Mouse (Mus musculus): Measurements from ENCODE around the gene Mtx3. TPM values are rescaled to one million over a fixed set of nuclear protein-coding genes. Genes with fewer than 3 reads are reported as not detected.

Mtx3 gene
- polyA plus RNA-seq, 1 experiment from 2014 or later: 5.2 TPM

- H3K9ac ChIP-seq: no peak overlapping the region
- WGBS: 81% methylated on average over 5 of the region's 5 CpGs
Observed at GRCm38 (mm10) chr13:92848002-92848401, 3.4 kb downstream of the Mtx3 start.

GRCm38 (mm10) chr13:92855901-92856300 is 11.3 kb downstream of the Mtx3 start:
- no peaks in the 10 kb centered on the region for H3K27me3 ChIP-seq
- WGBS: 73% methylated on average over 4 of the region's 4 CpGs
- H3K9me3 ChIP-seq: no peaks in the 10 kb centered on the region
- ATAC-seq (ENCODE audit: insufficient number of reproducible peaks, insufficient read depth, low FRiP score, low TSS enrichment, low read depth): no peak
- H3K4me2 ChIP-seq: no peak overlapping the region
- no peak overlapping the region for H3K9ac ChIP-seq
- 0 out of 2 replicates have a peak, but pooled peaks cover 2% of the 10 kb centered on the region for H3K4me1 ChIP-seq
- H3K27ac ChIP-seq: no peak overlapping the region
- H3K4me3 ChIP-seq: no peak overlapping the region
- peaks cover 33% of the 10 kb centered on the region for H3K36me3 ChIP-seq

More at GRCm38 (mm10) chr13:92848002-92848401, 3.4 kb downstream of the Mtx3 start:
- no peak for ATAC-seq (ENCODE audit: insufficient number of reproducible peaks, insufficient read depth, low FRiP score, low TSS enrichment, low read depth)
- no peak overlapping the region for H3K27ac ChIP-seq
- H3K36me3 ChIP-seq: peaks cover 60% of the 10 kb centered on the region
- no peaks in the 10 kb centered on the region for H3K27me3 ChIP-seq
- H3K4me1 ChIP-seq: peaks cover 3% of the 10 kb centered on the region; the same call in 1 of the 2 replicates
- H3K4me2 ChIP-seq: no peak overlapping the region
- no peaks in the 10 kb centered on the region for H3K9me3 ChIP-seq
- no peak overlapping the region for H3K4me3 ChIP-seq

GRCm38 (mm10) chr13:92858808-92859207 is 14.2 kb downstream of the Mtx3 start:
- Histone ChIP-seq H3K4me3 (no peak overlapping the region), H3K27me3 (no peaks in the 10 kb centered on the region), H3K9me3 (no peaks in the 10 kb centered on the region), H3K27ac (no peak overlapping the region), H3K9ac (no peak overlapping the region), H3K4me2 (no peak overlapping the region), H3K4me1 (0 out of 2 replicates have a peak, but pooled peaks cover 2% of the 10 kb centered on the region), H3K36me3 (peaks cover 9% of the 10 kb centered on the region; the same call in 1 of the 2 replicates)
- no peak for ATAC-seq (ENCODE audit: insufficient number of reproducible peaks, insufficient read depth, low FRiP score, low TSS enrichment, low read depth)
- WGBS: 81% methylated on average over 5 of the region's 5 CpGs

- no peak overlapping the region for H3K4me3 ChIP-seq
- no peaks in the 10 kb centered on the region for H3K9me3 ChIP-seq
- H3K9ac ChIP-seq: no peak overlapping the region
- no peaks in the 10 kb centered on the region; the same call in 1 of the 2 replicates for H3K36me3 ChIP-seq
- H3K27ac ChIP-seq: no peak overlapping the region
- no peak for ATAC-seq (ENCODE audit: insufficient number of reproducible peaks, insufficient read depth, low FRiP score, low TSS enrichment, low read depth)
- no peak overlapping the region for H3K4me2 ChIP-seq
- no peaks in the 10 kb centered on the region for H3K27me3 ChIP-seq
- WGBS: 77% methylated on average over 4 of the region's 4 CpGs
- H3K4me1 ChIP-seq: 0 out of 2 replicates have a peak, but pooled peaks cover 2% of the 10 kb centered on the region
Observed at GRCm38 (mm10) chr13:92859959-92860358, 15.4 kb downstream of the Mtx3 start.

GRCm38 (mm10) chr13:92865358-92865757 is 20.8 kb downstream of the Mtx3 start:
- Histone ChIP-seq H3K4me2 (no peak overlapping the region), H3K9me3 (no peaks in the 10 kb centered on the region), H3K9ac (no peak overlapping the region), H3K4me3 (no peak overlapping the region), H3K4me1 (no peaks in the 10 kb centered on the region), H3K27ac (no peak overlapping the region), H3K27me3 (no peaks in the 10 kb centered on the region), H3K36me3 (no peaks in the 10 kb centered on the region)
- 82% methylated on average over 7 of the region's 7 CpGs for WGBS
- no peak for ATAC-seq (ENCODE audit: insufficient number of reproducible peaks, insufficient read depth, low FRiP score, low TSS enrichment, low read depth)

- Histone ChIP-seq H3K4me2 (no peak overlapping the region), H3K4me1 (no peaks in the 10 kb centered on the region), H3K9me3 (no peaks in the 10 kb centered on the region), H3K4me3 (no peak overlapping the region), H3K36me3 (no peaks in the 10 kb centered on the region), H3K9ac (no peak overlapping the region), H3K27ac (no peak overlapping the region), H3K27me3 (no peaks in the 10 kb centered on the region)
- WGBS: 73% methylated on average over 1 of the region's 1 CpGs
- no peak for ATAC-seq (ENCODE audit: insufficient number of reproducible peaks, insufficient read depth, low FRiP score, low TSS enrichment, low read depth)
Observed at GRCm38 (mm10) chr13:92866680-92867079, 22.1 kb downstream of the Mtx3 start.

GRCm38 (mm10) chr13:92879514-92879913 is 35.0 kb downstream of the Mtx3 start:
- ATAC-seq (ENCODE audit: insufficient number of reproducible peaks, insufficient read depth, low FRiP score, low TSS enrichment, low read depth): no peak
- Histone ChIP-seq H3K4me3 (no peak overlapping the region), H3K27ac (no peak overlapping the region), H3K9me3 (no peaks in the 10 kb centered on the region), H3K9ac (no peak overlapping the region), H3K4me1 (peaks cover 5% of the 10 kb centered on the region), H3K4me2 (no peak overlapping the region), H3K27me3 (no peaks in the 10 kb centered on the region), H3K36me3 (no peaks in the 10 kb centered on the region)
- WGBS: 82% methylated on average over 4 of the region's 4 CpGs

- WGBS: 67% methylated on average over 9 of the region's 9 CpGs
- no peak overlapping the region for H3K9ac ChIP-seq
- no peaks in the 10 kb centered on the region for H3K36me3 ChIP-seq
- H3K4me2 ChIP-seq: no peak overlapping the region
- no peaks in the 10 kb centered on the region for H3K9me3 ChIP-seq
- peaks cover 5% of the 10 kb centered on the region for H3K4me1 ChIP-seq
- no peak overlapping the region for H3K27ac ChIP-seq
- ATAC-seq (ENCODE audit: insufficient number of reproducible peaks, insufficient read depth, low FRiP score, low TSS enrichment, low read depth): no peak
- H3K27me3 ChIP-seq: no peaks in the 10 kb centered on the region
- no peak overlapping the region for H3K4me3 ChIP-seq
Observed at GRCm38 (mm10) chr13:92879933-92880332, 35.4 kb downstream of the Mtx3 start.

GRCm38 (mm10) chr13:92880589-92880988 is 36.0 kb downstream of the Mtx3 start:
- Histone ChIP-seq H3K4me1 (peaks cover 5% of the 10 kb centered on the region), H3K36me3 (no peaks in the 10 kb centered on the region), H3K27me3 (no peaks in the 10 kb centered on the region), H3K9me3 (no peaks in the 10 kb centered on the region), H3K27ac (no peak overlapping the region), H3K4me2 (no peak overlapping the region), H3K9ac (no peak overlapping the region), H3K4me3 (no peak overlapping the region)
- ATAC-seq (ENCODE audit: insufficient number of reproducible peaks, insufficient read depth, low FRiP score, low TSS enrichment, low read depth): no peak

- no peak overlapping the region for H3K9ac ChIP-seq
- H3K4me2 ChIP-seq: no peak overlapping the region
- 82% methylated on average over 9 of the region's 9 CpGs for WGBS
- H3K27ac ChIP-seq: no peak overlapping the region
- H3K27me3 ChIP-seq: no peaks in the 10 kb centered on the region
- peaks cover 5% of the 10 kb centered on the region for H3K4me1 ChIP-seq
- H3K9me3 ChIP-seq: no peaks in the 10 kb centered on the region
- ATAC-seq (ENCODE audit: insufficient number of reproducible peaks, insufficient read depth, low FRiP score, low TSS enrichment, low read depth): no peak
- no peak overlapping the region for H3K4me3 ChIP-seq
- H3K36me3 ChIP-seq: no peaks in the 10 kb centered on the region
Observed at GRCm38 (mm10) chr13:92882271-92882985, 37.9 kb downstream of the Mtx3 start.

GRCm38 (mm10) chr13:92882986-92883720 is 38.6 kb downstream of the Mtx3 start:
- Histone ChIP-seq H3K9me3 (no peaks in the 10 kb centered on the region), H3K27me3 (no peaks in the 10 kb centered on the region), H3K9ac (no peak overlapping the region), H3K36me3 (no peaks in the 10 kb centered on the region), H3K4me3 (no peak overlapping the region), H3K4me2 (no peak overlapping the region), H3K4me1 (peaks cover 5% of the 10 kb centered on the region), H3K27ac (no peak overlapping the region)
- ATAC-seq (ENCODE audit: insufficient number of reproducible peaks, insufficient read depth, low FRiP score, low TSS enrichment, low read depth): no peak
- 85% methylated on average over 7 of the region's 7 CpGs for WGBS

GRCm38 (mm10) chr13:92884206-92884605 is 39.6 kb downstream of the Mtx3 start:
- WGBS: 65% methylated on average over 1 of the region's 1 CpGs
- Histone ChIP-seq H3K27me3 (no peaks in the 10 kb centered on the region), H3K9ac (no peak overlapping the region), H3K4me3 (no peak overlapping the region), H3K4me1 (peaks cover 5% of the 10 kb centered on the region), H3K4me2 (no peak overlapping the region), H3K36me3 (no peaks in the 10 kb centered on the region), H3K9me3 (no peaks in the 10 kb centered on the region), H3K27ac (no peak overlapping the region)
- ATAC-seq (ENCODE audit: insufficient number of reproducible peaks, insufficient read depth, low FRiP score, low TSS enrichment, low read depth): no peak
